Mouse (Mus musculus): ENCODE data around the gene Ndc1.
"Not testable (repeated sequence)": the region's sequence is repeated elsewhere in the genome, so short reads cannot be mapped to it uniquely, and the experiment has no call there.

Gene Ndc1

GRCm38 (mm10) chr4:107364190-107364639, 3.4 kb upstream of the Ndc1 start:
- peak; percentile 7 to 25 for DNase-seq (ENCODE audit: low spot score in 2 of 2)

GRCm38 (mm10) chr4:107366408-107366807, 1.2 kb upstream of the Ndc1 start:
- not testable (repeated sequence) for DNase-seq (ENCODE audit: low spot score in 2 of 2)

DNA sequence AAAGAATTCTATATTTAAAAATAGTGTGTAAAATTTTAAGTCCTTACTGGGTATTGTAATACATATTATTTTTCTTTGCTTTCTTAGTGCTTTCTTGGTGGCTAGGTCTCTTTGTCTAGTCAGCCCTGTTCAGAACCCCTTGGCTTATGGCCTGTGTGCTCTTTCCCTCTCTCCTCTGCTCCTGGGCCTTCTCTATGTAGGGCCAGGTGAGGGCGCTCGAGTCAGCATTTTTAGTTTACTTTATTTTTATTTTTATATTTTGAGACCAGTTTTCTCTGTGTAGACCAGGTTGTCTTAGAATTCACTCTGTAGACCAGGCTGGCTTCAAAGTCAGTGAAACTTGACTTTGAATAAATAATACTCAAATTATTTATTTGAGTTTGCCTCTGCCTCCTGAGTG, 4.7 kb downstream of the Ndc1 start:
- DNase-seq (ENCODE audit: low spot score in 2 of 2): no peak

GRCm38 (mm10) chr4:107374677-107375076, 7.1 kb downstream of the Ndc1 start:
- no peak for DNase-seq (ENCODE audit: low spot score in 2 of 2)

DNA sequence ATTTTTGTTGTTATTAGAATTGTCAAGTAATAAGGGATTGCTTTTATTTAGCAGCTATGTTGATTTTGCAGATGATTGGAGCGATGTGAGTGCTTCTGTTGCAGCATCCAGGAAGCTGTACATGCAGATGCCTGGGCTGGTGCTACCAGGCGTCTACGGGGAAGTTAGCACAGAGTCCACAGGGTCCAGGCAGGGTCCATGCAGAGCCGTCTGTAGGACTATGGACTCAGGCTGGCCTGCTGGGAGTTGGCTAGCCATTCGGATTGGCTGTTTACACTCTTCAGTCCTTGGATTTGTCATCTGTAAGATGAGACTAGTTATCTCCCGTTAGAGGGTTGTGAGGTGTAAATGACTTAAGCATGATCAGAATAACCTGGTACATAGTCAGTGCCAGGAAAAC, 11.4 kb downstream of the Ndc1 start:
- no peak for DNase-seq (ENCODE audit: low spot score in 2 of 2)

- no peak for DNase-seq (ENCODE audit: low spot score in 2 of 2)
Measured at GRCm38 (mm10) chr4:107380871-107381270, 13.3 kb downstream of the Ndc1 start.

- no peak for DNase-seq (ENCODE audit: low spot score in 2 of 2)
Measured at GRCm38 (mm10) chr4:107387038-107387437, 19.5 kb downstream of the Ndc1 start.

- DNase-seq (ENCODE audit: low spot score in 2 of 2): no peak
Measured at GRCm38 (mm10) chr4:107387465-107387864, 19.9 kb downstream of the Ndc1 start.

DNA sequence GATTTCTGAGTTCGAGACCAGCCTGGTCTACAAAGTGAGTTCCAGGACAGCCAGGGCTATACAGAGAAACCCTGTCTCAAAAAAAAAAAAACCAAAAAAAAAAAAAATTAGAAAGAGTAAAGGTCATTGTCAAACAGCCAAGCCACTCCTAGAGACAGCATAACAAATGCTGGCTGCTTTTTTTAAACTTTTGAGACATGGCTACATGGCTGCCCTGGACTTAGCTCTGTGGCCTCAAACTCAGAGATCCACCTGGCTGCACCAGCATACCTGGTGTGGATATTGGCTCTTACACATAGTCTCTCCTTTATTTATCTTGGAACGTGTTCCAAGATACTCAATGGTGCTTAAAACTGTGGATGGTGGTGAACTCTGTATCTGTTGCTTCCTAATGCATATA, 20.7 kb downstream of the Ndc1 start:
- no peak for DNase-seq (ENCODE audit: low spot score in 2 of 2)

DNA sequence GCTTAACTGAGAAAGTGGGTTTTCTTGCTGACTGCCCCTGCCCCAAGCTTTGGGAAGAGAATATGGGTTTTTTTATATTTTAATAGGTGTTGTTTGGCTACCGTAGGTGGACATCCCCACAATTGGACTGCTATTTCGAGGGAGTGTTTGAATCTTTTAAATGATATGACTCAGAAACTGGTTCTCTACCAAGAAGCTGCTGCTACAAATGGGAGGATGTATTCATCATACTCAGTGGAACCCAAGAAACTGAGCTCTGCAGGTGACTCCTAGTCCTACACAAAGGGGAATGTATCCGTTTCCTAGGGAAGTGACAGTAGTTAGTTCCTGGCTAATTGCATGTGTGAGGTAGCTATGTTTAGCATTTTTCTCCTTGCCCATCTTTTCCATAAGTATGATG, 21.8 kb downstream of the Ndc1 start:
- DNase-seq (ENCODE audit: low spot score in 2 of 2): no peak

GRCm38 (mm10) chr4:107393771-107394170, 26.2 kb downstream of the Ndc1 start:
- DNase-seq (ENCODE audit: low spot score in 2 of 2): no peak

- no peak for DNase-seq (ENCODE audit: low spot score in 2 of 2)
Measured at GRCm38 (mm10) chr4:107420202-107420601, 52.6 kb downstream of the Ndc1 start.

GRCm38 (mm10) chr4:107421711-107422110, 54.1 kb downstream of the Ndc1 start:
- DNase-seq (ENCODE audit: low spot score in 2 of 2): no peak

DNA sequence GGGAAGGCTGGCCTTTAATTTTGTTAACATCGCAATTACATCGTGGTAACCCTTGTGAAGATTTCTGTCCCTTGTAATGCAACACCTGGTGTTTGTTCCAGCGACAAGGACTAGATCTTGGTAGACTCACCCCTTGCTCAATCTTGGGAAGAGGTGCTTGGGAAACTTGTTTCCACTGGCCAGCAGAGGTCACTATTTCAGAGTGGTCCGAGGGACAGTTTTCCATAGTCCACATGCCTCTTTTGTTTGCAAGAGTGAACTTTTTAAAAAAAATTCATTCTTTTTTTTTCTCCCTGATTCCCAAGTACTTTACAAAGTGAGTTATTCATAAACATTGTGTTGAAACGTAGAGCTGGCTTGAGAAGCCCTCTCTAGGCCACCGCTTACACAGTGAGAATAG, 54.6 kb downstream of the Ndc1 start:
- no peak for DNase-seq (ENCODE audit: low spot score in 2 of 2)

DNA sequence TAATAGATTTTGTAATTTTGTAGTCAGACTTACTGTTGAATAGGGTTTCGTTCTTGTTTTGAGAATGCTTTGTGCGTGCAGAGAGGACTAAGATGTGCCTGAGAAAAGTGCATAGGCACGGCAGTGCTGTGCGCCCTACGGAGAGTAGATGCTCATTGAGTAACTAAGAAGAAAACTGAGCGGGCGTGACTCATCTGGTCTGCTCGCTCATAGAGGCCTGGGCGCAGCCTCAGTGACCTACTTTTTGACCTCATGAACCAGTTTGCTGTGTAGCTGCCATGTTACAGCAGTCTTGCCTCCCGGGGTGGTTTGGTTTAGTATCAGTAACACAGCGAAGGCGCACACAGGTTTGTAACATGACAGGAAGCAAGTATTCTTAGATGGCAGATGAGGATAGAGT, 58.0 kb downstream of the Ndc1 start:
- no peak for DNase-seq (ENCODE audit: low spot score in 2 of 2)

GRCm38 (mm10) chr4:107426631-107427030, 59.0 kb downstream of the Ndc1 start:
- DNase-seq (ENCODE audit: low spot score in 2 of 2): no peak

DNA sequence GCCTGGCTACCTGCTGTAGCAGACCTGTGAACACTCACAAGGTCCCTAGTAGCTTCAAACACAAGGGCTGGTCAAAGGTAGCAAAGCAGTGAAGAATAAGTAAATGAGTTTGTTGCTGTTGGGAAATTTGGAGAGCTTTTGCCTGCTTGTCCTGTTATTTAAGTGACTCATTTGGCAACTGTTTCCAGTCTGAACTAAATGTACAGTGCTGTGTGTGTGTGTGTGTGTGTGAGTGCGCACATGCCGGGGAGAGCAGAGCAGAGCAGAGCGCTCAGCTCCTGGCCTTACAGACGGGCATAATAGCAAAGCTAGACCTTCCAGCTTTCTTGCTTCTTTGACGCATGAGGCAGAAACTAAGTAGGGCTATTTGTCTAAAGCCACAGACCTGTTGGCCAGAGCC, 65.1 kb downstream of the Ndc1 start:
- no peak for DNase-seq (ENCODE audit: low spot score in 2 of 2)

DNA sequence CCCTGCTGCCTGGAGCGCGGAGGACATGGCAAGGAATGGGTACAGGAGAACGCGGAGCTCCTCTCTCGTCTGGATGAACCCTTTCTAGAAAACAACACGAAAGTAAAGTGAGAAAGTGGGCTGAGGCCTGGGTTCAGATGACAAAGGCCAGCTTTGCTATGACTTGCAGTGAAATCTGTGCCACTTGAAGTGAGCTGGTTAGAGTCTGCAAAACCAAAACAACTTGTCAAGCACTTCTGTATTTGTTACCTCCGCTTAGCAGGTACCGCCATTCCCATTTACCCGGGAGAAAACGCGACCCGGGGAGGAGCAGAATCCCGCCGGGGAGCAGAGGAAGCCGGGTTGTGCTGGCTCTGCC, 66.4 kb downstream of the Ndc1 start:
- no peak for DNase-seq (ENCODE audit: low spot score in 2 of 2)

GRCm38 (mm10) chr4:107434356-107435237, 67.0 kb downstream of the Ndc1 start, which contains the start of gene Glis1:
TSS of gene Glis1 (plus strand) at chr4:107434591.
- no peak for DNase-seq (ENCODE audit: low spot score in 2 of 2)

GRCm38 (mm10) chr4:107435238-107435946, 67.8 kb downstream of the Ndc1 start:
- no peak for DNase-seq (ENCODE audit: low spot score in 2 of 2)

DNA sequence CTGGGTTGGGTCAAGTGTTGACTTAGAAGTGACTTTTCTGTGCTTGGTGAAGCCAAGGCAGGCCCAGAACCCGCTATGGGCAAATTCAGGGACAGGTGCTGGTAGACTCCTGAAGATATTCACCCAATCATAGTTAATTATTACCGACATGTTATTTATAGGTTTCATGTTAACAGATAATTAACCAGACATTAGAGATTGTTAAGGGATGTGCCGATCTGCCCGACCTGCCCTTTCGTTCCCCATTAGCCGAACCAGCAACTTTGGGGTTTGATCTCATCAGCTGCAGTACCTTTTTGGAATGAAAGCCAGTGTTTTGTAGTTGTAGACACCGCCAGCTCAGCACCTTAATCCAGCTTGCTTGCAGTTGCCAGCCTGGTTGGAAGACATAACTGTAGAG, 68.9 kb downstream of the Ndc1 start:
- DNase-seq (ENCODE audit: low spot score in 2 of 2): no peak

GRCm38 (mm10) chr4:107438741-107439140, 71.2 kb downstream of the Ndc1 start:
- DNase-seq (ENCODE audit: low spot score in 2 of 2): no peak

- DNase-seq (ENCODE audit: low spot score in 2 of 2): no peak
Measured at GRCm38 (mm10) chr4:107440306-107440705, 72.7 kb downstream of the Ndc1 start.
